Mouse (Mus musculus): ENCODE measurements around the gene Oog4.
A peak's percentile ranks its signal among the peaks of the same experiment; 100 is the strongest.
"Not testable (repeated sequence)": the region's sequence is repeated elsewhere in the genome, so short reads cannot be mapped to it uniquely, and the experiment has no call there.

The Oog4 gene

GRCm38 (mm10) chr4:143450224-143450623, at the start of gene Oog4:
Gene Oog4, minus strand, starts transcription at chr4:143450324.
- no peak for DNase-seq (ENCODE audit: low spot score in 2 of 2)

- DNase-seq (ENCODE audit: low spot score in 2 of 2) = not testable (repeated sequence)
Observed at GRCm38 (mm10) chr4:143426770-143427169, 23.4 kb downstream of the Oog4 start.

GRCm38 (mm10) chr4:143414121-143414520, 36.0 kb downstream of the Oog4 start:
- no peak for DNase-seq (ENCODE audit: low spot score in 2 of 2)

- no peak for DNase-seq (ENCODE audit: low spot score in 2 of 2)
Observed at GRCm38 (mm10) chr4:143413621-143414020, 36.5 kb downstream of the Oog4 start.

- peak; percentile 85 to 86 for DNase-seq (ENCODE audit: low spot score in 2 of 2)
Observed at GRCm38 (mm10) chr4:143412219-143413092, 37.7 kb downstream of the Oog4 start, which contains the start of gene Pramef8. Gene Pramef8, plus strand, starts transcription at chr4:143412426.

GRCm38 (mm10) chr4:143411566-143412218, 38.4 kb downstream of the Oog4 start:
- DNase-seq (ENCODE audit: low spot score in 2 of 2) = no peak

GRCm38 (mm10) chr4:143394181-143394580, 55.9 kb downstream of the Oog4 start, which contains the start of gene Pramel1:
Gene Pramel1, plus strand, starts transcription at chr4:143394428.
- DNase-seq (ENCODE audit: low spot score in 2 of 2) = no peak

GRCm38 (mm10) chr4:143388955-143389702, 61.0 kb downstream of the Oog4 start:
- peak in 1 of 2 experiments; percentile 4 for DNase-seq (ENCODE audit: low spot score in 2 of 2)
